Mouse (Mus musculus) adrenal gland, adult (tissue): ENCODE data around the gene Vmp1.
A peak's percentile ranks its signal among the peaks of the same experiment; 100 is the strongest.

Experiments used
- DNase-seq, 2 experiments: peaks; one replicate each; pipeline ENCODE4 v3.0.0; 2022 to 2023; ENCODE audit warnings: low spot score in 1 of 2; ENCODE audit not compliant: inconsistent age in 2 of 2

Vmp1 gene

GRCm38 (mm10) chr11:86683395-86684125 lies at the start of gene Vmp1, which contains the start of gene Ptrh2:
Gene Vmp1 (minus strand): TSS chr11:86683836.
Gene Ptrh2 (plus strand): TSS chr11:86683985.
- peak; percentile 93 to 98 for DNase-seq

DNA sequence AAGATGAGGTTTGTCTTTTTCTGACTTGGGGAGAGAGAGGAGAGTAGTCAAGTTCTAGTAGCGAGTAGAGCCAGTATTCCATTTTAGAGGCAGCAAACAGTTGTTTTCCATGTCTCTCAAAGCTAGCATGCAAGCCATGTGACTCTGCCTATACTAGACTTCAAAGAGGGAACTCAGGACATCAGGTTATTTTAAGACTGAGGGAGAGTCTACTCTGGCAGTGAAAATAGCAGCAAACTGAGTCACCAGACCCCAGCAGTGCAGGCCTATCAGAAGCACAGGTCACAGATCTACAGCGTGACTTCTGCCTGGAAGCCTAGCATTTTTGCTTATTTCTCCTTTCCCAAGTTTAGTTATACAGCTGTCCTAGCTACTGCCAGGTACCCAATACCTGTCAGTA lies 47.8 kb upstream of the Vmp1 start:
- DNase-seq, result peak in 1 of 2 experiments; percentile 37

DNA sequence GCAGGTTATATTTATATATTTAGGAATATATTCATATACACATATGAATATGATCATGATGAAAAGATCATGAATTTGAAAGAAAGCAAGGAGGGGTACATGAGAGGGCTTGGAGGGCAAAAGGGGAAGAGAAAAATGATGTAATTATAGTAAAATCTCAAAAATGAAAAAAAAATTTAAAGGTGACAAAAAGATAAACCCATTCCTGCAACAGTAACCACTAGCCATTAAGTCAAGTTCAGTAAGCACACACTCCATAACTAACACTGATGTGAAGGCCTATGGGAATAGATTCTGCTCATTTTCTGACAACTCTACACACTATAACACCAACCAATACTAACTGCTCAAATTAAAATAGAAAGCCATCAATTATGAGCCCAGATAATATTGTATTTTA lies 42.0 kb upstream of the Vmp1 start:
- no peak for DNase-seq

DNA sequence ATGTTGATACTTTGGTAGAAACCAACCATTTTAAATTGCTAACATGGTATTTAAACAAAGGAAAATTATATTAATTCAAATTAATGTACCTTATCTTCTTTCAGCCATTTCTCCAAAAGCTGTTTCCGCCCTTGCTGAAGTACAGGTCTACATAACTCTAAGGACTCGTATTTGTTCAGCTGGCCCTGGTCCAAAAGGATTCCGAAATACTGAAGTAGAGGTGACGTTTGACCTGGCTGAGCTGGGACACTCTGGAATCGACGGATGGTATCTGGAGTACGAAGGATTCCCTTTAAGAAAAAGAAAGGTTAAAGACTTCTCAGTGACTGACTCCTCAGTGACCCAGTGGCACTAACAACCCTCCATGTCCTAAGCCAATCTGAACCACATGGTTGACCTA lies 41.3 kb upstream of the Vmp1 start:
- no peak for DNase-seq

DNA sequence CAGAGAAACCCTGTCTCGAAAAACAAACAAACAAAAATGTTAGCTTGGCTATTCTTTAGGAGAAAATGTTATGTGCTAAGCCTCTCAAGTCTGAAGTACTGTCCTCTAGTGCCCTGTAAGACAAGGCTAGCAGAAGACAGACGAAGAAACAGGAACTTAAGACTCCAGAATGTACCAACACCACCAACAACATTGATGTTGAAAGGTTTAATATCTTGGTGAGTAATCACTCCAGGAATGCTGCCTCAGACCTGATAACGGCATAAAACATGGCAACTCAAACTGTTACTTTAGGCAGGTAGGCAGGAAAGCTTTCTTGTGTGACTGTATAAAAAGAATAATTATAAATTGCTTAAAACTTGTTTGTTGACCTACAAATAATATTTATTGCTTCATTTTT lies 40.4 kb upstream of the Vmp1 start:
- no peak for DNase-seq

- no peak for DNase-seq
Observed at GRCm38 (mm10) chr11:86719390-86719789, 35.8 kb upstream of the Vmp1 start.

DNA sequence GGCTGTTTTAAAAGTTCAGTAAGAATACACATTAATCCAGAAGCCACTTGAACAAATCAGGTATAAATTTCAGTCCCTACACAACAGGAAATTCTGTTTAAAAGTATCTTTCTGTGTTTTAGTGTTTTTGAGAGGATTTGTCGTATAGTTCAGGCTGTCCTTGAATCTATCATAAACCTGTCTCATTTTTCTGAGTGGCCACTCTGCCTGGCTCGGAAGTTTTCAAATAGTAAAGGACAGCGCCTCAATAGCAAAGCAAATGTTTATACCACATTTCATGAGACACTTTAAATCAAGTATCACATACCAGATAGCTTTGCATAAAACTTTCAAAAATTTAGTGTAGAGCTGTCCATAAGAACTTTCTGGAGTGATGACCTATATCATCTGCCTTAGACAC lies 34.7 kb upstream of the Vmp1 start:
- DNase-seq, result no peak

DNA sequence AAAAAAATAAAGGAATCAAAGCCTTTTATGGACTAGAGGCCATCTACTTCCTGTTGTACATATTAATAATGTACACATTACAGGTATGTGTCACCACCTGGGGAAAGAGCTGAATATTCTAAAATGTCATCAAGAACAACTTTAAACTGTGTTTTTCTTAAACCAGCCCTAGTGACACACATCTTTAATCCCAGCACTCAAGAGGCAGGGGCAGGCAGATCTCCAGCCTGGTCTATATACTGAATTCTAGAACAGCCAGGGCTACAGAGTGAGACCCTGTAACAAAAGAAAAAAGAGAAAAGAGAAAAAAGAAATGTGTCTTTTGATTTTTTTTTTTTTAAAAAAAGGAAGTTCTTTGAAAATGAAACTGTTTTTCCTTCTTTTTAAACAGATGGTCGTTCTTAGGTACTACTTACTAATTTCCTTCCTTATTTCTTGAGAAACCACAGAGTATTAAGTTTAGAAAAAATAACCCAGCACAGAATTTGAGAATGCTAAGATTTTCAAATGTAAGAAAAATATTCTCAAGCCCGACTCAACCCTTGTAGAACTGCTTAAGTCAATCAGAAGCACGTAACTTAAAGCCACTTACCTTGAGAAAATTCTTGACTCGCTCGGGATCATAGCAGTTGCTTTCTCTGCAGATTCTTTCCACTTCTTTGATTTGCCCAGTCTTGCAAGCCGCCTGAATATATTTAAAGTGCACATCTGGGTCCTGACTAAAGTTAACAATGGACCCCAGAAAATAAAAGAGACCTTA lies 33.9 kb upstream of the Vmp1 start:
- DNase-seq, result no peak

DNA sequence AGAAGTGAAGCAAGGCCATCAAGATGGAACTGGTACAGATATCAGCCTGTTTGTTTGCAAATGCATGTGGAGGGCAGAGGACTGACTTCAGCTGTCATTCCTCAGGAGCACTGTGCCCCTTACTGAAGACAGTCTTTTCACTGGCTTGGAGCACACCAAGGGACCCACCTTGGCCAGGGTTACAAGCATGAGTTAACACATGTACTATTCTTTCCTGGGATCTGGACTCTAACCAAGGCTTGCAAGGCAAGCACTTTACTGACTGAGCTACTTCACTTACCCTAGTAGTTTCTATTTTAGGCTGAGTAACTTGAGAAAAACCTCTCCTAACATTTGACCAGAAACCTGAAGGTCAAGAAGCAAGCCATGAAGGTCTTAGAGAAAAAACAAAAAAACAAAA lies 31.0 kb upstream of the Vmp1 start:
- no peak for DNase-seq

- no peak for DNase-seq
Observed at GRCm38 (mm10) chr11:86701151-86701550, 17.5 kb upstream of the Vmp1 start.

GRCm38 (mm10) chr11:86695461-86695860 lies 11.8 kb upstream of the Vmp1 start:
- no peak for DNase-seq

- DNase-seq, result no peak
Observed at GRCm38 (mm10) chr11:86692546-86692945, 8.9 kb upstream of the Vmp1 start.

GRCm38 (mm10) chr11:86691956-86692355 lies 8.3 kb upstream of the Vmp1 start:
- no peak for DNase-seq

- DNase-seq, result peak in 1 of 2 experiments; percentile 53
Observed at GRCm38 (mm10) chr11:86691482-86691881, 7.8 kb upstream of the Vmp1 start.

GRCm38 (mm10) chr11:86690383-86690782 lies 6.7 kb upstream of the Vmp1 start:
- DNase-seq, result no peak

DNA sequence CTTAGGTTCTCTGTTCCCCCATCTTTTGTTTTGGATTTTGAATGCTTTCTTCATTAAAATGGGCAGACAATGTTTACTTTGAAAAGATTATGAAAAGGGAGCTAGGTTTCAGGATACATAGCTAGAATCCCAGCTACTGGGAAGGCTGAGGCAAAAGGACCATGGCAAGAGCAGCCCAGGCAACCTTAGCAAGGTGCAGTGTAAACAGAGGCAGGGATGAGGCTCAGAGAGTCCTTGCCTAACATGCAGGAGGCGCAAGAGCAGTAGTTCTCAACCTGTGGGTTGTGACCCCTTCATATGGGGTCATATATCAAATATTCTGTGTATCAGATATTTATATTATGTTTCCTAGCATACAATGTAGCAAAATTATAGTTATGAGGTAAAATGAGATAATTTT lies 1.7 kb upstream of the Vmp1 start:
- no peak for DNase-seq

DNA sequence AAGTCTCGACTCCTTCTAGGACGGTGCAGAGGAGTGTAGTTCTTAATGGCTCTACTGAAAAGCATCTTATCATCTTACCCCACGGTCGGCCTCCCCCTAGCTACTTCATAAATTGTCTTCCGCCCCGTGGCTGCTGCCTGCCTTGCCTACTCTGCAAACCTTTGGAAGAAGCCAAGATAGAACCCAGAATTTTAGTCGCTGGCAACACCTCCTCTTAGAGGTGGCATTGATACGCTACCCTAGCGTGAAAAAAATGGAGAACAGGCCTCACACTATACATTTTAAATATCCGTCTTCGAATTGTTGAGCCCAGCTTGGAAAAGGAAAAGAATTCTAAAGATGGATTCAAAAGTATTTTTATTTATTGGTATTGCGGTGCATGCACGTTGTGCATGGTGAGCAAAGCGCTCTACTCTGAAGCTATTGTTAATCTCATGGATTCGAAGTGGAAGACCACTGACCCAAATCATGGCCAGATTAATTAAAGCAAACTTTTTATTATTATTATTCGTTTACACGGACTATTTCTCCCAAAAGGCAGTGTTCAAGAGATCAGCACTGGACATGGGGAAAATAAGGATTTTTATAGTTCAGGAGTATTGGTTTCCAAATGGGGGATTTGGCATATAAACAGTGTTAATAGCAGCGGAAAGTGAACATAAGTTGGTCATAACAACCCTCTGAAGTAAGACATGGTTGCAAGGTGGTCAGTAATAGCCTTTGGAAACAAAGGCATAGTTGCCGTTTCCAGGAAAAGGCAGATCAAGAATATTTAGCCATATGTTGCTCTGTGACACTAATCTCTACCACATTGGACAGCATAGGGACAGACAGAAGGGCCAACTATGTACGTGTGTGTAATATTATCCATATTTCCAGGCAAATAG lies 733 bp upstream of the Vmp1 start:
- no peak for DNase-seq

- peak in 1 of 2 experiments; percentile 40 for DNase-seq
Observed at GRCm38 (mm10) chr11:86682861-86683260, 775 bp downstream of the Vmp1 start.

DNA sequence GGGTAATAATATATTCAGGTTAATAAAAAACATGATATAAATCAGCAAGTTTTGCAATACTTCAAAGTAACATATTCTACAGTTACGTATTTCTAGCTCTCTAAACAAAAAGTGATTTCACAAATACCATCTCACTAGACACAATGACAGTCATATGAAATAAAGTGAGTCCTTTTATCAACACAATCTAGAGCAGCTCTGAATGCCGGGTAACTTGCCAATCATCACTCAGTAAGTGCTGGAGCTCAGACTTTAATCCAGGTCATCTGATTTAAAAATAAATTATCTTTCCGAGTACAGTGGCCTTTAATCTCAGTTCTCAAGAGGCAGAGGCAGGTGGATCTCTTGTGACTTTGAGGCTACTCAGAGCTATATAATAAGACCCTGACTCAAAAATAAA lies 2.2 kb downstream of the Vmp1 start:
- no peak for DNase-seq

DNA sequence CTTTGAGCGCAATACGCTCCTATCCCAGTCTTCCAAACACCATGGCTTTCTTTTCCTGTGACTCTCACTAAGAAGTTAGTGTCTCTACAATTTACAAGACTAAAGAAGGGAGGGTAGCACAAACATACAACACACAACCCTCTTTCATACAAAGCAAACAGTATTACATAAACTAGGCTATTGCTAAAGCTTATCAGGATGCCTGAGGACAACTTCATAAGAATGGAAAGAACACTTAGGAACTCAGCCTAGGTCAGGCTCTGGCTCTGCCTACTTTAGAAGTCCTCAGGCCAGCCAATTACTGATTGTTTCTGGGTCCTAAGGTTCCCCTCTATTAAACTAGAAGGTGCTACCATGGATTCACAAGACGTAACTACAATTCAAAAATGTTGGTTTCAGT lies 2.9 kb downstream of the Vmp1 start:
- no peak for DNase-seq

GRCm38 (mm10) chr11:86678957-86679356 lies 4.7 kb downstream of the Vmp1 start:
- DNase-seq, result no peak
